In the genomic region with DNA sequence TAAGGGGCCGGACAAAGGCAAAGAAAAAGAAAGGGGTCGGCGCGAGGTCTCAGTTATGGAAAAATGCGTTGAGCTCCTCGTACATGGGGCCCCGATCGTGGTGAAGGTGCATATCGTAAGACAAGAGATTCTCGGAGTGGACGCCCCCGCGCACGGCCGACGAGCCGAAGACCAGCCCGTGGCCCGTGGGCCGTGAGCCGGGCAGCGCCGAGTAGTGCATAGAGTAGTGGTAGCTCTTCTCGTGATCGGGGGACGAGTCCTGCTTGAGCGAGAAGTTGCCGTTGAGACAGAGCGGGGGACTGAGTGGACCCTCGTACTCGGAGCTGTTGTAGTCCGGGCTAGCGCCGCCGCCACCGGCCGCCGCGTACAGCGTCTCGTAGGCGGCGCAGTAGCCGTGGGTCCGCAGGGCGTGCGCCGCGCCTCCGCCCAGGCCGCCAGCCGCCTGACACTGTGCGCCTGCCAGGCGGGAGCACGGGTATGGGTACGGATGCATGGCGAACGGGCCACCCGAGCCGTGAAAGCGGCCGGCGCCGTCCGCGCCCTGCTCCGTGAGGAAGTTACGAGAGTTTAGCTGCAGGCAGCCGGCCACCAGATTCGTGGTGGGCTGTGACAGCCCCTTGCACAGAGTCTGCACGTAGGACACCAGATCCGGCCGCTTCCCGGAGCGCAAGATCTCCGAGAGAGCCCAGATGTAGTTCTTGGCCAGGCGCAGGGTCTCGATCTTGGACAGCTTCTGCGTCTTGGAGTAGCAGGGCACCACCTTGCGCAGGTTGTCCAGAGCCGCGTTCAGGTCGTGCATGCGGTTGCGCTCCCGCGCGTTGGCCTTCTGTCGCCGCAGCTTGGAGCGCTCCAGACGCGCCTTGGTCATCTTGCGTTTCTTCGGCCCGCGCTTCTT, we compare ENCODE assay signal across 1 mouse cellular context.
TF ChIP-seq lines count a peak whose summit lies in the region.

No protein-coding gene starts in this region.

TF ChIP-seq in ES-E14, 5 proteins besides CTCF, POLR2A, EP300 and RAD21:
- no peak for TF ChIP-seq MAFK (IDR thresholded peaks at IDR 0.05; ENCODE audit: insufficient read depth, low read depth, low read length)
- no peak for TF ChIP-seq CHD2 (IDR thresholded peaks at IDR 0.05; ENCODE audit: low read depth, low read length)
- TF ChIP-seq ZNF384 (IDR thresholded peaks at IDR 0.05; ENCODE audit: low read depth, low read length), result no peak
- TF ChIP-seq HCFC1 (IDR thresholded peaks at IDR 0.05; ENCODE audit: borderline replicate concordance, insufficient read depth, low read length), result no peak
- no peak for TF ChIP-seq ZC3H11A (IDR thresholded peaks at IDR 0.05; ENCODE audit: borderline replicate concordance, low read depth, low read length)
TF ChIP-seq in ES-E14: peak in this region for 0.
